Mouse (Mus musculus) erythroblast, embryonic 14.5 days (primary cell): ENCODE results near the gene Cpsf4. TPM values are rescaled to one million over a fixed set of nuclear protein-coding genes. Genes with fewer than 3 reads are reported as not detected.
"Not testable (repeated sequence)": the region's sequence is repeated elsewhere in the genome, so short reads cannot be mapped to it uniquely, and the experiment has no call there.

Source experiments
- H3K27me3 ChIP-seq: 2 replicates; pipeline ENCODE4 v1.6.1; 2012; ENCODE audit warnings: inconsistent platforms; ENCODE audit not compliant: control insufficient read depth
- H3K36me3 ChIP-seq: 2 replicates; pipeline ENCODE4 v1.6.1; 2012; ENCODE audit warnings: mild to moderate bottlenecking, inconsistent platforms; ENCODE audit not compliant: control insufficient read depth
- H3K4me1 ChIP-seq: 2 replicates; pipeline ENCODE4 v1.6.1; 2012; ENCODE audit warnings: inconsistent platforms; ENCODE audit not compliant: control insufficient read depth
- H3K4me3 ChIP-seq: replicated peaks from 2 replicates; pipeline ENCODE3; 2012; ENCODE audit warnings: moderate library complexity, mild to moderate bottlenecking, inconsistent platforms
- H3K9me3 ChIP-seq: 2 replicates; pipeline ENCODE4 v1.6.1; 2012; ENCODE audit warnings: low read length, inconsistent platforms, mixed read lengths; ENCODE audit not compliant: control insufficient read depth
- GATA1 ChIP-seq: IDR thresholded peaks from 2 replicates; pipeline ENCODE4 v1.6.1; 2012; ENCODE audit warnings: low read length, inconsistent platforms, mixed read lengths
- TAL1 ChIP-seq: IDR thresholded peaks from 3 replicates; pipeline ENCODE4 v1.6.1; 2012; ENCODE audit warnings: low read length, inconsistent platforms, mixed read lengths
- polyA plus RNA-seq: library from polyadenylated mRNA; stranded (reverse); fragments of >175 nt; gene quantifications from 2 replicates; pipeline ENCODE4 v1.2.3, GENCODE M21; 2012

Cpsf4 gene
- polyA plus RNA-seq, 1 experiment, result 7.8 TPM

GRCm38 (mm10) chr5:145212216-145212615 lies 45.2 kb downstream of the Cpsf4 start:
- no peaks in the 10 kb centered on the region for H3K27me3 ChIP-seq
- H3K4me3 ChIP-seq, result no peak overlapping the region
- H3K9me3 ChIP-seq, result no peaks in the 10 kb centered on the region
- H3K36me3 ChIP-seq, result peaks cover 67% of the 10 kb centered on the region
- no peak for TF ChIP-seq GATA1
- no peak for TF ChIP-seq TAL1
- peaks cover 7% of the 10 kb centered on the region for H3K4me1 ChIP-seq

GRCm38 (mm10) chr5:145213505-145213904 lies 46.5 kb downstream of the Cpsf4 start:
- H3K9me3 ChIP-seq, result no peaks in the 10 kb centered on the region

GRCm38 (mm10) chr5:145214679-145215078 lies 47.7 kb downstream of the Cpsf4 start:
- Histone ChIP-seq H3K4me1 (no peaks in the 10 kb centered on the region), H3K36me3 (peaks cover 70% of the 10 kb centered on the region), H3K9me3 (no peaks in the 10 kb centered on the region), H3K4me3 (no peak overlapping the region), H3K27me3 (no peaks in the 10 kb centered on the region)
- TF ChIP-seq TAL1 (no peak), GATA1 (no peak)

More at GRCm38 (mm10) chr5:145213505-145213904, 46.5 kb downstream of the Cpsf4 start:
- peaks cover under 1% of the 10 kb centered on the region for H3K4me1 ChIP-seq
- H3K27me3 ChIP-seq, result no peaks in the 10 kb centered on the region
- peaks cover 64% of the 10 kb centered on the region for H3K36me3 ChIP-seq
- TF ChIP-seq TAL1, result no peak
- TF ChIP-seq GATA1, result no peak
- no peak overlapping the region for H3K4me3 ChIP-seq

GRCm38 (mm10) chr5:145217746-145218145 lies 50.7 kb downstream of the Cpsf4 start:
- Histone ChIP-seq H3K36me3 (peaks cover 65% of the 10 kb centered on the region), H3K27me3 (no peaks in the 10 kb centered on the region), H3K4me3 (no peak overlapping the region), H3K4me1 (no peaks in the 10 kb centered on the region), H3K9me3 (no peaks in the 10 kb centered on the region)
- no peak for TF ChIP-seq TAL1
- no peak for TF ChIP-seq GATA1

- no peak overlapping the region for H3K4me3 ChIP-seq
- H3K36me3 ChIP-seq, result peaks cover 60% of the 10 kb centered on the region
- no peaks in the 10 kb centered on the region for H3K9me3 ChIP-seq
- no peaks in the 10 kb centered on the region for H3K27me3 ChIP-seq
- no peaks in the 10 kb centered on the region for H3K4me1 ChIP-seq
- no peak for TF ChIP-seq GATA1
- TF ChIP-seq TAL1, result no peak
Observed at GRCm38 (mm10) chr5:145218206-145218605, 51.2 kb downstream of the Cpsf4 start.

- Histone ChIP-seq H3K27me3 (no peaks in the 10 kb centered on the region), H3K4me3 (no peak overlapping the region), H3K36me3 (peaks cover 56% of the 10 kb centered on the region), H3K9me3 (no peaks in the 10 kb centered on the region), H3K4me1 (no peaks in the 10 kb centered on the region)
- no peak for TF ChIP-seq GATA1
- TF ChIP-seq TAL1, result no peak
Observed at GRCm38 (mm10) chr5:145218671-145219070, 51.7 kb downstream of the Cpsf4 start.

- H3K9me3 ChIP-seq, result no peaks in the 10 kb centered on the region
- TF ChIP-seq TAL1, result no peak
- TF ChIP-seq GATA1, result no peak
- H3K4me1 ChIP-seq, result no peaks in the 10 kb centered on the region
- peaks cover 47% of the 10 kb centered on the region for H3K36me3 ChIP-seq
- H3K4me3 ChIP-seq, result no peak overlapping the region
- no peaks in the 10 kb centered on the region for H3K27me3 ChIP-seq
Observed at GRCm38 (mm10) chr5:145219981-145220380, 53.0 kb downstream of the Cpsf4 start.

- Histone ChIP-seq H3K36me3 (peaks cover 38% of the 10 kb centered on the region), H3K27me3 (no peaks in the 10 kb centered on the region), H3K4me1 (peaks cover 1% of the 10 kb centered on the region), H3K9me3 (no peaks in the 10 kb centered on the region), H3K4me3 (no peak overlapping the region)
- TF ChIP-seq TAL1, result no peak
Observed at GRCm38 (mm10) chr5:145222840-145223239, 55.8 kb downstream of the Cpsf4 start.

GRCm38 (mm10) chr5:145223395-145223794 lies 56.4 kb downstream of the Cpsf4 start:
- no peak overlapping the region for H3K4me3 ChIP-seq
- peaks cover 2% of the 10 kb centered on the region for H3K4me1 ChIP-seq
- H3K27me3 ChIP-seq, result no peaks in the 10 kb centered on the region
- no peaks in the 10 kb centered on the region for H3K9me3 ChIP-seq
- H3K36me3 ChIP-seq, result peaks cover 32% of the 10 kb centered on the region
- TF ChIP-seq TAL1 (no peak), GATA1 (no peak)

DNA sequence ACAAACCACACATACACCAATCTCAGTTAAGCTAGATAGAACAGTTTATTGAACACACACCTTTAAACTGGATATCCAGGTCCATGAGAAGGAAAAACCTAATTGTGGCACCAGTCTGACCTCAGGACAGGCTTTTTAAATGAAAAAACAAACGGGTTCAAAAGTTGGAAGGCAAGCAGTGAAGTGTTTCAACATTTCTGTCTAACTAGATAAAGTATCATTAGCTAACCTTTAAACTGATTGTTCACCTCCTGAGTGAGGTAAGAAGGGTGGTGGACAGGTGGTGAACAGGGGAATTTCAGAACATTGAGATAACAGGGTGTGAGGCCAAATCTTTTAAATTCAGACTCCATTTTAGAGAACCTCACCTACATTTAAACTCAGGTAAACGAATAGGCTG lies 59.4 kb downstream of the Cpsf4 start:
- TF ChIP-seq GATA1 (no peak), TAL1 (no peak)
- no peaks in the 10 kb centered on the region for H3K27me3 ChIP-seq
- H3K9me3 ChIP-seq, result no peaks in the 10 kb centered on the region
- H3K4me3 ChIP-seq, result no peak overlapping the region
- peaks cover 6% of the 10 kb centered on the region for H3K36me3 ChIP-seq
- H3K4me1 ChIP-seq, result peaks cover 13% of the 10 kb centered on the region

DNA sequence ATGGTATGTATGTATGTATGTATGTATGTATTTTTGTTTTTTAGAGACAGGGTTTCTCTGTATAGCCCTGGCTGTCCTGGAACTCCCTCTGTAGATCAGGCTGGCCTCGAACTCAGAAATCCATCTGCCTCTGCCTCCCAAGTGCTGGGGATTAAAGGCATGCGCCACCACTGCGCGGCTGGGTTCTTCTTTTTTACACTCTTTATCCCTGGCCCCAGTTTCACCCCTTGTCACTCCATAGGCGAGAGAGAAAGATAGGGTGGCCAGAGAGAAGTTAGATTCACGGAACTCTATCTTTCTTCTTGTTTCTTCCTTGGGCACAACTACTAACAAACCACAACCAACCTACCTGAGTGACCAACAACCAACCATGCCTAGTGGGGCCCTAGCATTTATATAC lies 62.3 kb downstream of the Cpsf4 start:
- H3K4me3 ChIP-seq, H3K27me3 ChIP-seq, H3K9me3 ChIP-seq: not testable (repeated sequence)
- Histone ChIP-seq H3K4me1 (peaks cover 29% of the 10 kb centered on the region), H3K36me3 (peaks cover 13% of the 10 kb centered on the region)
